Mouse (Mus musculus) liver, embryonic 11.5 days (tissue): ENCODE measurements at regions not wholly inside any gene's neighbourhood (a gene's known extent, or its start where the extent isn't known, plus 50 kb on each side); places are given as distances from the start of the nearest gene placed in this dataset.

ENCODE experiments used
- ATAC-seq: fragments of 200-750 bp; cut with Nextera tagmentation; replicated peaks from 2 replicates; pipeline ENCODE4 v1.8.0; 2017; ENCODE audit warnings: moderate number of reproducible peaks, mild to moderate bottlenecking, moderate TSS enrichment, moderate library complexity; ENCODE audit not compliant: low FRiP score
- DNase-seq: peaks from one replicate; pipeline ENCODE4 v3.0.0-alpha.2; 2017; ENCODE audit warnings: low spot score
- H3K27ac ChIP-seq: fragments of 300-500 bp; sonication (generic); 2 replicates; pipeline ENCODE4 v1.5.1; 2014; ENCODE audit warnings: mild to moderate bottlenecking, low read depth, low read length, control low read depth
- H3K27me3 ChIP-seq: fragments of 300-500 bp; sonication (generic); replicated peaks from 2 replicates; pipeline ENCODE4 v1.6.1; 2014; ENCODE audit warnings: low read length, mixed read lengths; ENCODE audit not compliant: control insufficient read depth, insufficient read depth
- H3K36me3 ChIP-seq: fragments of 300-500 bp; sonication (generic); 2 replicates; pipeline ENCODE4 v1.6.1; 2014; ENCODE audit warnings: mild to moderate bottlenecking, low read length, moderate library complexity, mixed read lengths; ENCODE audit not compliant: control insufficient read depth, insufficient read depth
- H3K4me1 ChIP-seq: fragments of 300-500 bp; sonication (generic); replicated peaks from 2 replicates; pipeline ENCODE4 v1.6.1; 2014; ENCODE audit warnings: low read length, mixed read lengths; ENCODE audit not compliant: control insufficient read depth, insufficient read depth
- H3K4me2 ChIP-seq: fragments of 300-500 bp; sonication (generic); 2 replicates; pipeline ENCODE4 v1.6.1; 2014; ENCODE audit warnings: mild to moderate bottlenecking, control low read depth, moderate library complexity
- H3K4me3 ChIP-seq: fragments of 300-500 bp; sonication (generic); 2 replicates; pipeline ENCODE4 v1.5.1; 2014; ENCODE audit warnings: low read depth, low read length, control low read depth
- H3K9ac ChIP-seq: fragments of 300-500 bp; sonication (generic); 2 replicates; pipeline ENCODE4 v1.6.1; 2014; ENCODE audit warnings: low read depth, low read length, control low read depth
- H3K9me3 ChIP-seq: fragments of 300-500 bp; sonication (generic); 2 replicates; pipeline ENCODE4 v1.6.1; 2016; ENCODE audit warnings: low read length, inconsistent platforms, mixed read lengths; ENCODE audit not compliant: control insufficient read depth
- WGBS: fragments of 180-500 bp; shearing (Covaris S2); extraction: QIAGEN DNeasy Blood & Tissue Kit; methylation state at CpG from one replicate; pipeline ENCODE4 v1.1.7; 2014; 5-methylcytosine and 5-hydroxymethylcytosine counted together

GRCm38 (mm10) chr10:118087570-118088340 is 53.9 kb upstream of the Mdm1 start:
- Histone ChIP-seq H3K9ac (no peak overlapping the region), H3K4me2 (no peak overlapping the region), H3K27ac (no peak overlapping the region)

GRCm38 (mm10) chr10:118088499-118088898 is 53.1 kb upstream of the Mdm1 start:
- no peaks in the 10 kb centered on the region for H3K9me3 ChIP-seq
- ATAC-seq (no peak), DNase-seq (no peak)
- WGBS = 61% methylated on average over 2 of the region's 2 CpGs
- H3K4me1 ChIP-seq = no peaks in the 10 kb centered on the region
- no peaks in the 10 kb centered on the region for H3K27me3 ChIP-seq
- no peak overlapping the region for H3K27ac ChIP-seq
- H3K9ac ChIP-seq = no peak overlapping the region
- no peaks in the 10 kb centered on the region for H3K36me3 ChIP-seq
- H3K4me2 ChIP-seq = no peak overlapping the region
- H3K4me3 ChIP-seq = no peak overlapping the region

More at GRCm38 (mm10) chr10:118087570-118088340, 53.9 kb upstream of the Mdm1 start:
- DNase-seq (no peak), ATAC-seq (no peak)
- Histone ChIP-seq H3K4me1 (no peaks in the 10 kb centered on the region), H3K27me3 (no peaks in the 10 kb centered on the region), H3K9me3 (no peaks in the 10 kb centered on the region), H3K4me3 (no peak overlapping the region), H3K36me3 (no peaks in the 10 kb centered on the region)
- 39% methylated on average over 12 of the region's 12 CpGs for WGBS

- Histone ChIP-seq H3K4me2 (no peak overlapping the region), H3K9ac (no peak overlapping the region), H3K27ac (no peak overlapping the region), H3K36me3 (no peaks in the 10 kb centered on the region), H3K9me3 (no peaks in the 10 kb centered on the region), H3K4me1 (no peaks in the 10 kb centered on the region), H3K27me3 (no peaks in the 10 kb centered on the region), H3K4me3 (no peak overlapping the region)
- 77% methylated on average over 6 of the region's 6 CpGs for WGBS
- DNase-seq (no peak), ATAC-seq (no peak)
These were observed 51.7 kb upstream of the Mdm1 start for GRCm38 (mm10) chr10:118089879-118090278.

GRCm38 (mm10) chr10:118091476-118091875 is 50.1 kb upstream of the Mdm1 start:
- no peaks in the 10 kb centered on the region for H3K27me3 ChIP-seq
- no peak for ATAC-seq

More at GRCm38 (mm10) chr10:118091476-118091875, 50.1 kb upstream of the Mdm1 start:
- Histone ChIP-seq H3K4me1 (no peaks in the 10 kb centered on the region), H3K27ac (no peak overlapping the region), H3K4me3 (no peak overlapping the region), H3K36me3 (no peaks in the 10 kb centered on the region), H3K9me3 (no peaks in the 10 kb centered on the region), H3K9ac (no peak overlapping the region), H3K4me2 (no peak overlapping the region)
- WGBS = 62% methylated on average over 12 of the region's 12 CpGs
- no peak for DNase-seq
